Mouse (Mus musculus): ENCODE data around the gene Traf3ip2.

The Traf3ip2 gene

GRCm38 (mm10) chr10:39682556-39682955 lies 69.8 kb downstream of the Traf3ip2 start:
- no peak for DNase-seq

- no peak for DNase-seq
Measured at GRCm38 (mm10) chr10:39683481-39683880, 70.7 kb downstream of the Traf3ip2 start.

GRCm38 (mm10) chr10:39686811-39687210 lies 74.1 kb downstream of the Traf3ip2 start:
- DNase-seq: no peak

GRCm38 (mm10) chr10:39687851-39688250 lies 75.1 kb downstream of the Traf3ip2 start:
- no peak for DNase-seq

- DNase-seq: no peak
Measured at GRCm38 (mm10) chr10:39691351-39692064, 78.8 kb downstream of the Traf3ip2 start.

- no peak for DNase-seq
Measured at GRCm38 (mm10) chr10:39692152-39692551, 79.4 kb downstream of the Traf3ip2 start.
